Mouse (Mus musculus) lung, postnatal 0 days (tissue): ENCODE data around the gene Unc5c. TPM values are rescaled to one million over a fixed set of nuclear protein-coding genes. Genes with fewer than 3 reads are reported as not detected.

ENCODE experiments used
- ATAC-seq: fragments of 200-750 bp; cut with Nextera tagmentation; 2 replicates; pipeline ENCODE4 v1.8.0; 2017; ENCODE audit warnings: moderate library complexity
- DNase-seq: peaks from one replicate; pipeline ENCODE4 v3.0.0-alpha.2; 2016; ENCODE audit warnings: low spot score
- H3K27ac ChIP-seq: fragments of 300-500 bp; sonication (generic); 2 replicates; pipeline ENCODE4 v1.5.1; 2014; ENCODE audit warnings: antibody characterized with exemption, mild to moderate bottlenecking, low read length, mixed read lengths
- H3K27me3 ChIP-seq: fragments of 300-500 bp; sonication (generic); replicated peaks from 2 replicates; pipeline ENCODE4 v1.6.1; 2014; ENCODE audit warnings: low read length, mixed read lengths; ENCODE audit not compliant: insufficient read depth
- H3K36me3 ChIP-seq: fragments of 300-500 bp; sonication (generic); 2 replicates; pipeline ENCODE4 v1.6.1; 2014; ENCODE audit warnings: low read length, mixed read lengths; ENCODE audit not compliant: insufficient read depth
- H3K4me1 ChIP-seq: fragments of 300-500 bp; sonication (generic); 2 replicates; pipeline ENCODE4 v1.6.1; 2014; ENCODE audit warnings: antibody characterized with exemption, low read depth, low read length, mixed read lengths; ENCODE audit not compliant: insufficient read depth
- H3K4me2 ChIP-seq: fragments of 300-500 bp; sonication (generic); replicated peaks from 2 replicates; pipeline ENCODE4 v1.6.1; 2014; ENCODE audit warnings: low read depth, mild to moderate bottlenecking, low read length, moderate library complexity, mixed read lengths
- H3K4me3 ChIP-seq: fragments of 300-500 bp; sonication (generic); 2 replicates; pipeline ENCODE4 v1.5.1; 2014; ENCODE audit warnings: low read depth, low read length
- H3K9ac ChIP-seq: fragments of 300-500 bp; sonication (generic); replicated peaks from 2 replicates; pipeline ENCODE4 v1.6.1; 2014; ENCODE audit warnings: low read depth, mild to moderate bottlenecking
- H3K9me3 ChIP-seq: fragments of 300-500 bp; sonication (generic); 2 replicates; pipeline ENCODE4 v1.6.1; 2016; ENCODE audit warnings: low read length, mixed read lengths
- CTCF ChIP-seq: IDR thresholded peaks from 2 replicates; pipeline ENCODE4 v1.5.1; 2016; ENCODE audit warnings: antibody characterized with exemption, mild to moderate bottlenecking
- EP300 ChIP-seq: IDR thresholded peaks from 2 replicates; pipeline ENCODE4 v1.6.1; 2016; ENCODE audit warnings: antibody characterized with exemption, mild to moderate bottlenecking, control low read depth
- WGBS: fragments of 180-500 bp; shearing (Covaris S2); extraction: QIAGEN DNeasy Blood & Tissue Kit; methylation state at CpG from one replicate; pipeline ENCODE4 v1.1.7; 2014; 5-methylcytosine and 5-hydroxymethylcytosine counted together
- polyA plus RNA-seq: library from polyadenylated mRNA; unstranded; fragments of >200 nt; fragmentation: Nextera tagmentation; extraction: Ambion mirVana; gene quantifications from 2 replicates; pipeline ENCODE4 v1.2.1, GENCODE M21; 2015

Gene Unc5c
- polyA plus RNA-seq, 1 experiment from 2014 or later, result 6.5 TPM

DNA sequence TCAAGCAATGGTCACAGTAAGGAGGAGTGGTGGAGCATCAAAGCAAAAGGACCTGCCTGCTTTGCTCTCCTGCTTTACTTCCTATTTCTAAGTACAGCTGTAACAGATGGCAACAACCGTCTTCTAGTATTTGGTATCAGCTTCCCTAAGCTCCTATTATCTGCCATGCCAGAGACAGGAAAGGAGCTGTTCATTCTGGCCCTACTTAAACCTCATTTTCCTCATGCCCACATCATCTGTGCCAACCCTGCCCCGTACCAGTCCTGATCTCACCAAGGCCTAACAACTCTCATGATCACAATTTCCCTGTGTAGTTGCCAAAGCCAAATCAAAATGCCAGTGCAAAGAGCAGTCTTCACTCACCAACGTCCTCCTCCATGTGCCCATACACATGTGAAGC lies 226.4 kb downstream of the Unc5c start:
- ATAC-seq, result no peak
- no peaks in the 10 kb centered on the region for H3K4me1 ChIP-seq

DNA sequence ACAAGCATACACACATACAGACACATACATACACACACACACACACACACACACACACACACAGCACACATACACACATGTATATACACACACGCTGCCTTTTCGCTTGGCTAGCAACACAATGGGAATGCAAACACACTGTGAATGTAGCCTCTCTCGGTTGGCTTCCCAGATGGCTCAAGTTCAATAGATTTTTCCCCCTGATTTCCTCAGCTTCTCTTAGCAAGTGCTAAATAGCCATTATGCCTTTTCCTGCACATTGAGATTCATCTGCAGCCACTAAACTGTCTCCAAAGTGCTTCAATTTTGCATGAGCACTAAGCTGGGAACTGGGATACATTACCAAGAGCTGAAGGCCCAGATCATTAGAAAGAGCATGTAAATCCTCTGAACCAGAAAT lies 226.8 kb downstream of the Unc5c start:
- no peaks in the 10 kb centered on the region for H3K36me3 ChIP-seq
- ATAC-seq (no peak), DNase-seq (no peak)
- WGBS, result 85% methylated on average over 3 of the region's 3 CpGs
- no peak overlapping the region for H3K27ac ChIP-seq
- TF ChIP-seq EP300 (no peak), CTCF (no peak)
- no peak overlapping the region for H3K4me2 ChIP-seq
- H3K4me1 ChIP-seq, result no peaks in the 10 kb centered on the region
- H3K27me3 ChIP-seq, result no peaks in the 10 kb centered on the region
- H3K9me3 ChIP-seq, result no peaks in the 10 kb centered on the region
- no peak overlapping the region for H3K9ac ChIP-seq
- H3K4me3 ChIP-seq, result no peak overlapping the region

More for the DNA sequence above, 226.4 kb downstream of the Unc5c start:
- DNase-seq, result no peak
- Histone ChIP-seq H3K4me3 (no peak overlapping the region), H3K9me3 (no peaks in the 10 kb centered on the region), H3K27ac (no peak overlapping the region), H3K36me3 (no peaks in the 10 kb centered on the region), H3K4me2 (no peak overlapping the region), H3K9ac (no peak overlapping the region), H3K27me3 (no peaks in the 10 kb centered on the region)
- no peak for TF ChIP-seq CTCF
- no peak for TF ChIP-seq EP300
- WGBS, result 76% methylated on average over 3 of the region's 3 CpGs

DNA sequence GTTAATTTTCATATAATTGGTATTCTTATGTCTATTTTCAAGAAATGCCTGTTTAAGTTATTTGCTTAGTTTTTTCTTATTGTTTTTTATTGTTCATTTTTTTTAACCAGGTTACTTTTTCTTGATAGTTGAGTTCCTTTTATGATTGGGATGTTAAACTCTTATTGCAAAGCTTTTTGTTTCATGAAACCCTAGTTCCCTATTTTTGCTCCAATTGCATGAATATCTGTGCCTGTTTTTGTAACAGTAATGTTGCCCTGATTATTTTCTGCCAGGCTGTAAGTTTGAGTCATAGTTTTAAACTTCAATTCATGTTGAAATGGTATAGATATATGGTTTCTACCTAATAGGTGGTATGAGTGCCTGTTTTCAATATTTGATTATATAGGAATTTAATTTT lies 234.2 kb downstream of the Unc5c start:
- Histone ChIP-seq H3K4me2 (no peak overlapping the region), H3K36me3 (no peaks in the 10 kb centered on the region), H3K27me3 (no peaks in the 10 kb centered on the region), H3K27ac (no peak overlapping the region), H3K4me1 (no peaks in the 10 kb centered on the region), H3K4me3 (no peak overlapping the region), H3K9ac (no peak overlapping the region), H3K9me3 (no peaks in the 10 kb centered on the region)
- ATAC-seq (no peak), DNase-seq (no peak)
- no peak for TF ChIP-seq EP300
- TF ChIP-seq CTCF, result no peak

DNA sequence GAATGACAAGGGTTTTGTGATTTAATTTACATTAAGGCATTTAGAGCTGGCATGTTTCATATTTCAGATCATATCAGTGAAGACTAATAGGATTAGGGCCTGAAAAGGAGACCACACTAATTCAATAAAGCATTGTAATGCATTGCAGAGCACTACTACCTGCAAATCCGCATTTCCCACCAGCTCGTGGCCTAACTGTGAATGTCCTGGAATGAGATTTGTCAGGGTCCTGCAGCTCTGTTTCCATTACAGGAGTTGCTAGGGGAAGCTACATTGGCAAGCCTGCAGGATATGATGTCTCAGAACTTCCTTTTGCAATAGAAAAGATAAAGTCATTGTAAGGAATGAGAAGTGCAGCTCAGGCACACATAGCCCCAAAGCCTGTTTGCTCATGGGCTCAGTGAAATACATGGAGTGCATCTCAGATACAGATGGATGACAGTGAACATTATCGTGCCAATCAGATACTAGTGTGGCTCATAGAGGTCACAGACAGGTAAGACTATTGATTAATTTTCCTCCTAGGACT lies 236.4 kb downstream of the Unc5c start:
- ATAC-seq (no peak), DNase-seq (no peak)
- no peaks in the 10 kb centered on the region for H3K9me3 ChIP-seq
- 78% methylated on average over 3 of the region's 3 CpGs for WGBS
- H3K36me3 ChIP-seq, result no peaks in the 10 kb centered on the region
- no peaks in the 10 kb centered on the region for H3K4me1 ChIP-seq
- no peak overlapping the region for H3K9ac ChIP-seq
- no peak for TF ChIP-seq CTCF
- no peak for TF ChIP-seq EP300
- H3K4me3 ChIP-seq, result no peak overlapping the region
- no peak overlapping the region for H3K27ac ChIP-seq
- H3K27me3 ChIP-seq, result no peaks in the 10 kb centered on the region
- H3K4me2 ChIP-seq, result no peak overlapping the region

DNA sequence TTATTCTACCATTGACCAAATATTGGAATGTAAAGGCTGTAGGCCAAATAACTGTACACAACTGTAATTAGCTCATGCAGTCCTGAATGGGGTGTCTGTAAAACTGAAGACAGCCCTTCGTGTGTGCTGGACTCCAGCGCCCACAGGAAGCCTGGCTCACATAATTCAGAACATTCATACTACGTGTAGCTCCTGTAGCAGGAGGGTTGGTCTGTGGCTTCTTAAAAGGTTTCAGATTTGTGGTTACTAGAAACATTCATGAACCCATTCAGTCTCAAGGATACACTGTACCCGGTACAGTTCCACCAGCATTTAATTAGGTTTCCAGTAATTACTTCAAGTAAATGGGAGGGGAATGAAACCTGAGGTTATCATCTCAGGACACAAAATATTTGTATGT lies 246.6 kb downstream of the Unc5c start:
- no peak overlapping the region for H3K4me3 ChIP-seq
- no peaks in the 10 kb centered on the region for H3K4me1 ChIP-seq
- no peaks in the 10 kb centered on the region for H3K36me3 ChIP-seq
- TF ChIP-seq CTCF, result no peak
- no peak for TF ChIP-seq EP300
- no peaks in the 10 kb centered on the region for H3K27me3 ChIP-seq
- H3K9ac ChIP-seq, result no peak overlapping the region
- H3K9me3 ChIP-seq, result no peaks in the 10 kb centered on the region
- 75% methylated on average over 4 of the region's 4 CpGs for WGBS
- no peak for ATAC-seq
- no peak for DNase-seq
- no peak overlapping the region for H3K27ac ChIP-seq
- no peak overlapping the region for H3K4me2 ChIP-seq

DNA sequence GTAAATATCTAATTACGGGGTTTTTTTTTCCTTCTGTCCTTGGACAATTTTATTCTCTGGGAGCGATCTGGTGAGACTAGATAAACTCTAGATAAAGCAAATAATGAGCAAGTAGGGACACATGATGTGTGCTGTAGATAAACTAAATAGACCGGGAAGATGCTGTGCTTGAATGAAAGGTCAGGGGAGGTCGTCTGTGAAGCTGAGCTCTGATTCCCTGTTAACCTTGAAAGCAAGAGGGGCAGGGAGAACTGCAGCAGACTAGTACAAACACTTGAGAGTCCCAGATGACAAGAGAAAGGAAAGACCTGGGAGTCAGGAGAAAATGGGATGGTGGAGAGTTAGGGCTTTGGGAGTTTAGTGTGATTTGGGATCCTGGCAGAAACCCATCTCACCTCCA lies 251.4 kb downstream of the Unc5c start:
- Histone ChIP-seq H3K9ac (no peak overlapping the region), H3K4me3 (no peak overlapping the region), H3K4me1 (no peaks in the 10 kb centered on the region), H3K27me3 (no peaks in the 10 kb centered on the region), H3K9me3 (no peaks in the 10 kb centered on the region), H3K36me3 (no peaks in the 10 kb centered on the region), H3K4me2 (no peak overlapping the region), H3K27ac (no peak overlapping the region)
- 25% methylated on average over 4 of the region's 4 CpGs for WGBS
- DNase-seq, result no peak
- ATAC-seq, result no peak
- TF ChIP-seq CTCF, result no peak
- TF ChIP-seq EP300, result no peak

DNA sequence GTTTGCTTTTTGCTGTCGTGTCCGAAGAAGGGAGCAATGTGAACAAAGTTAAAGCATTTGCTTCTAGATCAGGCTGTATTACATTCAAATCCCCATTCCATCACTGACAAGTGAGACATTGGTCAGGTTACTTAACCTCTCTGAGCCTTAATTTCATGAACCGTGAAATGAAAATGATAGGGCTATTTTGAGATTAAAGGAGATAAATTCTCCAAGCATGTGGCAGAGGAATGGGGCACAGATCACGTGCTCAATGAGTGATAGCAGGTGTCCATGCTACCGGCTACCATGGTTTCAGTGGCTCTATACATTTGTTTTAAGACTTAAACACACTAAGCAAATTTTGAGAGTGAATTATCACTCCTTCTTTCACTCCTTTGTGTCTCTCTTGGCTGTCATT lies 254.0 kb downstream of the Unc5c start:
- H3K9ac ChIP-seq, result no peak overlapping the region
- 72% methylated on average over 5 of the region's 5 CpGs for WGBS
- H3K4me3 ChIP-seq, result no peak overlapping the region
- H3K27me3 ChIP-seq, result no peaks in the 10 kb centered on the region
- no peak overlapping the region for H3K4me2 ChIP-seq
- ATAC-seq (no peak), DNase-seq (no peak)
- H3K27ac ChIP-seq, result no peak overlapping the region
- H3K4me1 ChIP-seq, result no peaks in the 10 kb centered on the region
- H3K9me3 ChIP-seq, result no peaks in the 10 kb centered on the region
- TF ChIP-seq EP300, result no peak
- no peak for TF ChIP-seq CTCF
- no peaks in the 10 kb centered on the region for H3K36me3 ChIP-seq
